Mouse (Mus musculus): ENCODE results near the gene Tia1. TPM values are rescaled to one million over a fixed set of nuclear protein-coding genes. Genes with fewer than 3 reads are reported as not detected.

The Tia1 gene
- 270 and 292 TPM in 2 replicates for polyA plus RNA-seq (2014; fragmentation: Nextera tagmentation; extraction: Ambion mirVana)

- no peaks in the 10 kb centered on the region for H3K4me1 ChIP-seq (replicated peaks; ENCODE audit: control insufficient read depth, insufficient read depth, low read length)
- peak within 1 kb of the TSS; percentile 70 for H3K4me2 ChIP-seq (replicated peaks; ENCODE audit: low read depth, low read length)
- H3K9me3 ChIP-seq (ENCODE audit: control insufficient read depth, low read length) = no peaks in the 10 kb centered on the region
- H3K27me3 ChIP-seq (ENCODE audit: control insufficient read depth, insufficient read depth, low read length) = no peaks in the 10 kb centered on the region
- WGBS = under 1% methylated on average over 62 of the region's 62 CpGs
- H3K4me3 ChIP-seq (ENCODE audit: low read depth, low read length) = peak within 1 kb of the TSS; percentile 88
- no peaks in the 10 kb centered on the region for H3K36me3 ChIP-seq (ENCODE audit: control insufficient read depth, insufficient read depth, low read length)
- H3K27ac ChIP-seq (ENCODE audit: low read depth, low read length) = peak within 1 kb of the TSS; percentile 100
- peak within 1 kb of the TSS; percentile 100 for H3K9ac ChIP-seq (ENCODE audit: low read depth, low read length)
- ATAC-seq (ENCODE audit: low FRiP score) = peak; percentile 96
- DNase-seq (ENCODE audit: low spot score) = peak; percentile 98
Measured at GRCm38 (mm10) chr6:86404100-86404861, at the start of gene Tia1. Gene Tia1 (plus strand): TSS chr6:86404219.

DNA sequence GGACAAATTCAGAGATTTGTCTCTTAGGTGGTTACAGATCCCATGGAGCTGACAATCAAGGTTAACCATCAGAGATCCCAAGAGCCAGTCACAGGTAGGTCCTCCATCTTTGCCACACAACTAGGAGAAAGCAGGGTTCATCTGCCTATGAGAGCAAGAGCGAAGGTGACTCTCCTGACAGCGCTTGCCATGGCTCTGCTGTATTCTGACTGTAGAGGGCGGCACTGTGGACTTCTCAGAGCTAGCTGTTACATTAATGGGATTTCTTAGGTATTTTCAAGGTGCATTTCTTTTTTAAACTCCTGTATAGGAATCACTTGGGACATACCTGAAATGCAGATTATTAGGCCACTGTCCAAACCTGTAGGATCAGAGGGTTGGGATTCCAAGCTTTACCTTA lies 49.1 kb upstream of the Tia1 start:
- ATAC-seq (ENCODE audit: low FRiP score) (no peak), DNase-seq (ENCODE audit: low spot score) (no peak)
- H3K4me1 ChIP-seq (replicated peaks; ENCODE audit: control insufficient read depth, insufficient read depth, low read length) = no peaks in the 10 kb centered on the region
- no peak overlapping the region for H3K4me3 ChIP-seq (ENCODE audit: low read depth, low read length)
- H3K27me3 ChIP-seq (ENCODE audit: control insufficient read depth, insufficient read depth, low read length) = no peaks in the 10 kb centered on the region
- H3K4me2 ChIP-seq (replicated peaks; ENCODE audit: low read depth, low read length) = no peak overlapping the region
- no peak overlapping the region for H3K27ac ChIP-seq (ENCODE audit: low read depth, low read length)
- H3K9ac ChIP-seq (ENCODE audit: low read depth, low read length) = no peak overlapping the region
- 63% methylated on average over 3 of the region's 3 CpGs for WGBS
- H3K36me3 ChIP-seq (ENCODE audit: control insufficient read depth, insufficient read depth, low read length) = no peaks in the 10 kb centered on the region
- no peaks in the 10 kb centered on the region for H3K9me3 ChIP-seq (ENCODE audit: control insufficient read depth, low read length)

- no peaks in the 10 kb centered on the region for H3K36me3 ChIP-seq (ENCODE audit: control insufficient read depth, insufficient read depth, low read length)
- no peak overlapping the region for H3K4me2 ChIP-seq (replicated peaks; ENCODE audit: low read depth, low read length)
- DNase-seq (ENCODE audit: low spot score) (no peak), ATAC-seq (ENCODE audit: low FRiP score) (no peak)
- no peak overlapping the region for H3K9ac ChIP-seq (ENCODE audit: low read depth, low read length)
- H3K27me3 ChIP-seq (ENCODE audit: control insufficient read depth, insufficient read depth, low read length) = no peaks in the 10 kb centered on the region
- H3K4me1 ChIP-seq (replicated peaks; ENCODE audit: control insufficient read depth, insufficient read depth, low read length) = no peaks in the 10 kb centered on the region
- H3K4me3 ChIP-seq (ENCODE audit: low read depth, low read length) = no peak overlapping the region
- H3K27ac ChIP-seq (ENCODE audit: low read depth, low read length) = no peak overlapping the region
- no peaks in the 10 kb centered on the region for H3K9me3 ChIP-seq (ENCODE audit: control insufficient read depth, low read length)
- WGBS = 85% methylated on average over 9 of the region's 9 CpGs
Measured at GRCm38 (mm10) chr6:86356956-86357355, 47.1 kb upstream of the Tia1 start.

- no peak overlapping the region for H3K4me2 ChIP-seq (replicated peaks; ENCODE audit: low read depth, low read length)
- no peak overlapping the region for H3K9ac ChIP-seq (ENCODE audit: low read depth, low read length)
- no peak for DNase-seq (ENCODE audit: low spot score)
- H3K9me3 ChIP-seq (ENCODE audit: control insufficient read depth, low read length) = no peaks in the 10 kb centered on the region
- H3K4me3 ChIP-seq (ENCODE audit: low read depth, low read length) = no peak overlapping the region
- H3K27me3 ChIP-seq (ENCODE audit: control insufficient read depth, insufficient read depth, low read length) = no peaks in the 10 kb centered on the region
- WGBS = 70% methylated on average over 7 of the region's 7 CpGs
- no peak for ATAC-seq (ENCODE audit: low FRiP score)
- H3K4me1 ChIP-seq (replicated peaks; ENCODE audit: control insufficient read depth, insufficient read depth, low read length) = no peaks in the 10 kb centered on the region
- no peak overlapping the region for H3K27ac ChIP-seq (ENCODE audit: low read depth, low read length)
- no peaks in the 10 kb centered on the region for H3K36me3 ChIP-seq (ENCODE audit: control insufficient read depth, insufficient read depth, low read length)
Measured at GRCm38 (mm10) chr6:86360691-86361090, 43.3 kb upstream of the Tia1 start.

GRCm38 (mm10) chr6:86361373-86361772 lies 42.6 kb upstream of the Tia1 start:
- Histone ChIP-seq H3K9me3 (ENCODE audit: control insufficient read depth, low read length) (no peaks in the 10 kb centered on the region), H3K9ac (ENCODE audit: low read depth, low read length) (no peak overlapping the region), H3K36me3 (ENCODE audit: control insufficient read depth, insufficient read depth, low read length) (no peaks in the 10 kb centered on the region), H3K4me1 (replicated peaks; ENCODE audit: control insufficient read depth, insufficient read depth, low read length) (no peaks in the 10 kb centered on the region; the same call in 1 of the 2 replicates), H3K27me3 (ENCODE audit: control insufficient read depth, insufficient read depth, low read length) (no peaks in the 10 kb centered on the region), H3K27ac (ENCODE audit: low read depth, low read length) (no peak overlapping the region), H3K4me3 (ENCODE audit: low read depth, low read length) (no peak overlapping the region), H3K4me2 (replicated peaks; ENCODE audit: low read depth, low read length) (no peak overlapping the region)
- WGBS = 88% methylated on average over 7 of the region's 7 CpGs
- ATAC-seq (ENCODE audit: low FRiP score) = no peak
- no peak for DNase-seq (ENCODE audit: low spot score)

DNA sequence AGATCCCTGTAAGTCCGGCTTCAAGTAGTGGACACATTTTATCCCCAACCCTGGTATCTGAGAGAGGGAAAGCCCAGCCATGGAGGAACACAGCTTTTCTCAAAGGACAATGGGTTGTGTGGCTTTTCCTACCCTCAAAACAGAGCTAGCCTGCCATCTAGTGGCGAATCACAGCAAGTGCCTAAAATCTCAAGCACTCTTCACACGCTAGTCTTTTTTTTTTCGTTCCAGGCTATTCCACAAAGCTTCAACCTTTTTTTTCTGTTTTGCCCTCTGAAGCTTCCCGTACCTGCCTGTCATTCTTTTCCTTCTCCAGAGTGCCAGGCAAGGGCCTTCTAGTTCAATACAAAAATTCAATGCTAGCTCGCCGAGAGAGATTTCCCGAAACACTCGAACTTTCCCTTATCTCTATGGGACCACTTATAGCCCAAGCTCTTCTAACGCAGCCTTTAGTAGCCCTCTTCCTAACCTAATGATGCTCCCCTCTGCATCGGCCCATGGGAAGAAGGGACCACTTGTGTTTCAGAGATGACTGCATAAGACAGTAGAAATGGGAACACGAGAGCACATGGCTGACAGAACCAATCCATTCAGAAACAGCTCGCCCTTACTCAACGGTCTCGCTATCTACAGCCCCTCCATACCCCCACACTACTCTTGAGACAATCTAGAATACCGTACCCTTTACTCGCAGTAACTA lies 39.4 kb upstream of the Tia1 start:
- Histone ChIP-seq H3K9ac (ENCODE audit: low read depth, low read length) (peak overlapping the region; percentile 58; the same call in 1 of the 2 replicates), H3K27me3 (ENCODE audit: control insufficient read depth, insufficient read depth, low read length) (no peaks in the 10 kb centered on the region), H3K36me3 (ENCODE audit: control insufficient read depth, insufficient read depth, low read length) (no peaks in the 10 kb centered on the region), H3K4me2 (replicated peaks; ENCODE audit: low read depth, low read length) (peak overlapping the region; percentile 52), H3K4me3 (ENCODE audit: low read depth, low read length) (peak overlapping the region; percentile 71), H3K27ac (ENCODE audit: low read depth, low read length) (no peak overlapping the region; the same call in 1 of the 2 replicates), H3K9me3 (ENCODE audit: control insufficient read depth, low read length) (no peaks in the 10 kb centered on the region), H3K4me1 (replicated peaks; ENCODE audit: control insufficient read depth, insufficient read depth, low read length) (no peaks in the 10 kb centered on the region; the same call in 1 of the 2 replicates)
- ATAC-seq (ENCODE audit: low FRiP score) (peak; percentile 62), DNase-seq (ENCODE audit: low spot score) (peak; percentile 89)
- WGBS = 2% methylated on average over 17 of the region's 17 CpGs

- no peaks in the 10 kb centered on the region for H3K9me3 ChIP-seq (ENCODE audit: control insufficient read depth, low read length)
- peak within 1 kb of the TSS; percentile 51 for H3K27ac ChIP-seq (ENCODE audit: low read depth, low read length)
- H3K4me1 ChIP-seq (replicated peaks; ENCODE audit: control insufficient read depth, insufficient read depth, low read length) = no peaks in the 10 kb centered on the region; the same call in 1 of the 2 replicates
- peak within 1 kb of the TSS; percentile 71 for H3K4me3 ChIP-seq (ENCODE audit: low read depth, low read length)
- peak; percentile 99 for DNase-seq (ENCODE audit: low spot score)
- H3K36me3 ChIP-seq (ENCODE audit: control insufficient read depth, insufficient read depth, low read length) = no peaks in the 10 kb centered on the region
- H3K9ac ChIP-seq (ENCODE audit: low read depth, low read length) = peak within 1 kb of the TSS; percentile 90
- H3K4me2 ChIP-seq (replicated peaks; ENCODE audit: low read depth, low read length) = peak within 1 kb of the TSS; percentile 87
- WGBS = under 1% methylated on average over 69 of the region's 76 CpGs
- ATAC-seq (ENCODE audit: low FRiP score) = peak; percentile 95
- H3K27me3 ChIP-seq (ENCODE audit: control insufficient read depth, insufficient read depth, low read length) = no peaks in the 10 kb centered on the region
Measured at GRCm38 (mm10) chr6:86365371-86366124, 38.5 kb upstream of the Tia1 start, which contains the start of gene Fam136a. Gene Fam136a (plus strand): TSS chr6:86365646.

- Histone ChIP-seq H3K4me3 (ENCODE audit: low read depth, low read length) (peak overlapping the region; percentile 71), H3K9me3 (ENCODE audit: control insufficient read depth, low read length) (no peaks in the 10 kb centered on the region), H3K27me3 (ENCODE audit: control insufficient read depth, insufficient read depth, low read length) (no peaks in the 10 kb centered on the region), H3K4me2 (replicated peaks; ENCODE audit: low read depth, low read length) (peak overlapping the region; percentile 87), H3K36me3 (ENCODE audit: control insufficient read depth, insufficient read depth, low read length) (no peaks in the 10 kb centered on the region), H3K4me1 (replicated peaks; ENCODE audit: control insufficient read depth, insufficient read depth, low read length) (no peaks in the 10 kb centered on the region; the same call in 1 of the 2 replicates), H3K27ac (ENCODE audit: low read depth, low read length) (peak overlapping the region; percentile 51; the same call in 1 of the 2 replicates), H3K9ac (ENCODE audit: low read depth, low read length) (peak overlapping the region; percentile 90)
- WGBS = 48% methylated on average over 25 of the region's 25 CpGs
- DNase-seq (ENCODE audit: low spot score) (no peak), ATAC-seq (ENCODE audit: low FRiP score) (0 out of 2 replicates have a peak, but pooled peaks have one; percentile 1)
Measured at GRCm38 (mm10) chr6:86366125-86366852, 37.7 kb upstream of the Tia1 start.

Measured in hindbrain, embryonic 11.5 days (tissue).